Mouse (Mus musculus): Measurements from ENCODE around the gene Map2.

The Map2 gene

DNA sequence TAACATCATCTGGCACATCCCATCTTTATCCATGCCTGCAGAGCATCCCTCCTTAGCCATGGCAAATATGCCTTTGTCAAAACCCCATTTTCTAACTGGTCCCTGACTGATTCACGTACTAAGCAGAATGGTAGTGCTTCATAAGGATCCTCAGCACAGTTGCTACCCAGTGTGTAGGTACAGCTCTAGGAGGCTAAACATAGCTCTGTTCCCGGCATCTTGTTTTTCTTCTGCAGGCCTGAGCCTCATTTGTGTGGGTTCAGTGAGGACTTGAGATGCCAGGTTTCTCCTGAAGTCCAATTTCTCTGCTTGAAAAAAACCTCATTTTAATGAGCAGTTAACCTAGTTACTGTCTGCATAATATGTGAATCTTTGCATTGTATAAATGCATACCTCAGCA lies 30.4 kb downstream of the Map2 start:
- no peak for DNase-seq (ENCODE audit: low spot score)

DNA sequence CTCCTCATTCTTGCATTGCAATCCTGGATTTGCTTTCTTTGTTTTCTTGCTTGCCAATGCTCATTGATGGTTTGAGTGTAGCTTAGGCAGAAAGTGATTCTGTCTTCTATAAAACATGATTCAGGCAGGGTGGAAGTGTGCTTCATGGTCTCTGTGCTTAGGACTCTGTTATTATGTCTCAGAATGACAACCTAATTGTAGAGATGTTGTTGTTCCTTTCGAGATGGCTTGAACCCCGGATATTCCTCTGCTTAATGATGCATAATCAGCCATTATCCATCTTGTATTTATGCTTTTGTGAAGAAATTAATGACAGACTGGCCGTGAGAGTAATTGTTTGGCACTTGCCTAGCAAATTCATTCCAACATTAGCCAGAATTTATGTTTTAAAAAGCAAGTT lies 31.8 kb downstream of the Map2 start:
- DNase-seq (ENCODE audit: low spot score) = no peak

DNA sequence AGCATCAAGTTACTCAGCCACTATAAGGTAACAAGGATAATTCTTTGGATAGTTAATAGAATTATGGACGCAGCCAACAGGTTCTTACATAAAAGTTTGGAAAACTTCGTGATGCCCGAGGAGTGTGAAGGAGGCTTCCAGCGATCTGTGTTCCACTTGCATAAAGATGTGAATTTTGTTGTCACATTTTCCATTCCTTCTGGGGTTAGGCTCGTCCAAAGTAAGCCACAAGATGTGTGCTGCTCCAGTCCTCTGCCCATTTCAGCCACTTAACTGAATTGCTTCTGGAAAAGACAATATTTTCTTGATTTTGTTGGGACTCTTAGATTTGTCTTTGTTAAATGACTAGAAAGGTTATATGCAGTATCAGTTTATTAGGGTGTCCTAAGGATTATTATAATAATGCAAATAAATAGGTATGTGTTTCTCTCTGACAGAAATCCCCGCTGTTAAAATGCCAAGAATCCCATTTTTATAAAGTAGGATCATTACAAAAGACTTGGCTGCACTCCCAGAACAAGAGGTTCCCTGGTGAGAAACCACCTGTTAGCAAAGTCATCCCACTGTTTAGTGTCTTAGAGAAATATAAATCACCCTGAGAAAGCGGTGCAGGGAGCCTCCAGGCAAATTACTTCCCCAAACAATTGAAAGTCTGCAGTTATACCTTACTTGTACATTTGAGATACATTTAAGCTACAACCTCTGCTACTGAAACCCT lies 36.2 kb downstream of the Map2 start:
- no peak for DNase-seq (ENCODE audit: low spot score)

DNA sequence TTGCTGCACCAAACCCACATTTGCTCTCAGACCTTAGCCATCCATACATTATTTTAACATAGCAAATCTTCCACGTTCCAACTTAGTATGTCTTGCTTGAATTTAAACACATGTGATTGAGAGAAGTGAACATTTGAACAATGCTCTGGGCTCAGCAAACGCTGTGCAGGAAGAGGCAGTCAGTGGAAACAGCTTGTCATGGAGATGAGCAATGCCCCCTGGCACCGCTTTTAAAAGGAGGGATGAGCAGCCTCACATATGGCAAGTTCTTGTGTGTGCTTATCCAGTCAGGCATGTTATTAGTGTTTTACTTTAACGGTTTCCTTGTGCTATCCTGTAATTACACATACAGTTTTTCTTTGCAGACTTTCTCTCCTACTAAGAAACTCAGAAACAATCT lies 46.4 kb downstream of the Map2 start:
- no peak for DNase-seq (ENCODE audit: low spot score)

DNA sequence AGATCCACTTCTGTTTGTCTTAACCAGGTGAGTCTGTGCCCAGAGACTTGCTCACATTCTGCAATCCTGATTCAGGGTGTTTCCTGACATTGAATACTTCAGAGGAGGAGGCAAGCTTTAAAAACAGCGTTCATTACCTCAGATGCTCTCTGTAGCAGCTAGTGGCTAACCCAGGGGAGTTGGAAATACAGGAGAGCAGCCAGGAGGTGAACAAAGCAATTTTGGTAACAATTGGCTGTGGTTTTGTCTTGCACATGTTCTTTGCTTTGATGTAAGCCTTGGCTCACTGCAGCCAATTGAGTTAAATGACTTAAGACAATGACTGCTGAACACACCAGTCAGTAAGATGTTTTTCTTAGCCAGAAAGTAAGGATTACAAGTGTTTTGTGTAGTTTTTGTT lies 48.3 kb downstream of the Map2 start:
- no peak for DNase-seq (ENCODE audit: low spot score)

DNA sequence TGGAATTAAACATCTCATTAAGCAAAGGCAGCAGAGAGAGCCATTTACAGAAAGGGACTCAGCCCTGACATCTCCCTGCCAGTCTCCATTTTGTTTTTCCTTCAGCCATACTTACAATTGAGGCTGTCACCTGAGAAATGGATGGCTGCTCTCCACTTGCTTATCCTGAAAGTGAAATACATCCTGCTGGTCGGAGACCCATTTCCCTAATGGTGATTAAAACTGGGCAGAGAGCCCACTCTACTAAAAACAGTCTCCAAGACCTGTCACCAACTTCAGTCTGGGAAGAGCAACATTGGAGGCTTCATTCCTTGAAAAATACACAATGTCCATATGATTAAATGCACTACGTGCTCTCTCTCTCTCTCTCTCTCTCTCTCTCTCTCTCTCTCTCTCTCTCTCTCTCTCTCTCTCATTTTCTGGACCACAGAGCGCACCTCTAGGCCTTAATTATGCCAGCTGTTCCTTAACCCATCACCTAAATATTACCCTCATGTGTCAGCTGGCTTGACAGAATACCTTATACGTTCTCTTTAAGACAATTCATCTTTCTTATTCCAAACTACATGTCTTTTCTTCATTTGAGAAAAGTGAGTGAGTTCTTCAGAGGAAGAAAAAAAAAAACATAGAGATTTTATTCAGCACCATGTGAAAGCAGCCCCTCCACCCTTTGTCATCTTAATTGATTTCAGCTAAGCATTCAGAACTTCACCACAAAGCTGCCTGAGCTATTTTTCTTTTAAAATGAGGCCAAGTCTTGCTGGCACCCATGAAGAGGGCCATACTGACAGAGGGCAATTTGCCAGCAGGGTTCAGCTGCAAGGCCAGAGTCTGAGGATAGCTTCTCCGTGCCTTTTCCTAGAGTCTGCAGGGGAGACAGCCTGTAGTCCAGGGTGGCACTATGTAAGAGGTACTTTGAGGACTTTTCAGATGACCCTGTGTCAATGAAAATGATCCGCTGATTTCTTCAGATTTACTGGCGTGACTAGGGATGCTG lies 51.6 kb downstream of the Map2 start:
- no peak for DNase-seq (ENCODE audit: low spot score)

DNA sequence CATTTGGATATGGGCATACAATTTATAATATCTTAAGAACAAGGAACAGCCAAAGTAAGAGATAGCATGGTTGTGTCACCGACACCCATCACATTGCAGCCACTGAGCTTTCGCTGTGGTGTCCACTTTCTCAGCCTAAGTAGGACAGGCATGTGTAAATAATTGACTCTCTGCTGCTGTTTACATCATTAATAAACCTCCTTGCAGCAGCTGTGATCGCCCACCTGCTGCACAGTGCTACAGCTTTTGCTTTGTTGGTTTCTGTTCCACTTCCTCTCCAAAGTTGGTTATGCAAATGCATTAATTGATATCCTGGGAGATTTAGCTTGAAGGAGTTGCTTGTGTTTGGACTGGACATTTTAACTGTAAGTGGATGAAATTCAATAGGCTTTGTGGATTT lies 53.1 kb downstream of the Map2 start:
- DNase-seq (ENCODE audit: low spot score) = no peak

DNA sequence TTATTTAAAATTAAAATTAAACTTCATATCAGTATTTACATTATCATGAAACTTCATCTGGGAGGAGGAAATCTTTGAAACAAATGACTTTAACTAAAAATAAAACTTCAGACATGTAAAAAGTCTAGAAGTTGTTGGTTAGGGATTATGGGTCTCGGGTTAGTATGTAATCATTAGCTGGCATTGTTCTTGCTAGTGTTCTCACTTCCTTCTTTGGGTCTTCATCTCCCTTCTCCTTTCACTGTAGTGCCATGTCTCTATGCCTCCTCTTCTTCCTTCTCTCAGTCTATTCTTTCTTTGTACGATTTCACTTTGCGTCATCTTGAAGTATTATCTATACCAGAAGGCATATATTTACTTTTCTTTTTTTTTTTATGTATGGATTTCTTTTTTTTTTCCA lies 55.3 kb downstream of the Map2 start:
- DNase-seq (ENCODE audit: low spot score) = no peak

DNA sequence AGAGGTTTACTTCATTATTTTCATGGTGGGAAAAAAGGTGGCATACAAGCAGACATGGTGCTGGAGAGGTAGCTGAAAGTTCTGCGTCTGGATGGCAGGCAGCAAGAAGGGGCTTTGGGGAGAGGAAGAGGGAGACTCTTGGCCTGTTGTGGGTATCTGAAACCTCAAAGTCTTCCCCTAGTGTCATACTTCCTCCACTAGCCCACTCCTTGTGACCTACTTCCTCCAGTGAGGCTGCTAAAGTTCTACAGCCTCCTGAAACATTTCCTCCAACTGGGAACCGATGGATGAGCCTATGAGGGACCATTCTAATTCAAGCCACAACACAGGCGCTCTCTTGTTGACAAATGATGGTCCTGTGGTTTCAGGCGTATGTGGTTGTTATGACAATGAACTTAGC lies 56.9 kb downstream of the Map2 start:
- DNase-seq (ENCODE audit: low spot score) = no peak

DNA sequence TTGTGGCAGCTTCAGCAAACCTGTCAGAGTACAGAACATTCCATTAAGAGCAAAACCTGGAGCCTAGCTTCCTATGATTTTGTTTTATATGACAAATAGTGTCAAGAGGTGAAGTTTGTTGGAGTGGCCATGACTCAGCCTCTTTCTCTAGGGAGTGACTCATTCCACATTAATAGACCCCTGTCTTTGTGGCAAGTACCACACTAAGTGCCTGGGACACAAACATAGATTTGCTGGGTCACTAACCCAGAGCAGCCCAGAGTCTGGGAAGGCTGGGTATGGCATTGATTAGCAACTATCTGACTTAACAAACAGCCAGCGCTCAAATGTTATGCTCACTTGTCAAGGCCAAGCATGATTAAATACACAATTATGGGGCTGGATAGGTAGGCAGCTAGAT lies 69.8 kb downstream of the Map2 start:
- DNase-seq (ENCODE audit: low spot score) = peak; percentile 8

DNA sequence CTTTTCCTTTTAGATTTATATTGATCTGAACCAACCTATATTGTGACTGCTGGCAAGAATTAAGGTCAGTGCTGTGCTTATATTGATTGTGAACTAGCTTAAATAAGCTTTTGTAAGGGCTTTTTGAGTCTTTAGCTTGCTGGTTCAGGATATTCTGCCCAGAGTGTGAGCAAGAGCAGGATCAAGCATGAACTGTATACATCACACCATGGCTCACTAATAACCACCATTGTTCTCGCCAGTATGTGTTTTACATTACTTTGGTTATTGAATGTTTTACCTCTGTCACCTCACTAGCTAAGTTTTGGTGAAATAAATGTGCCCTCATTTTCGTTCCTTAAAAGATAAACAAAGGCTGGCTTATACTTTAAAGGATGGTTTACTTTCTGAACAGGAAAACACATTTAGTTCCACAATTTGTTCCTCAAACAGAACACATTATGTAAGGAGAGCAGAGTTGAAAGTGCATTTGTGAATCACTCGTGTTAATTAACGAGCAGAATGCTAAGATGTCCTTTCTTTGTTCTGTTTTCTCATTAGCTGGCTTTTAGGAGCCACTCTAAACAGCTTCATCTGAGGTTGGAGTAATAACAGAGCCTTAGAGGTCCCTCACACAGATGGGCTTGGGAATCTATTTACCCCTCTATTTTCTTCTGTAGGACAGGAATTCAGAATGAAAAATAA lies 76.7 kb downstream of the Map2 start:
- DNase-seq (ENCODE audit: low spot score) = no peak

DNA sequence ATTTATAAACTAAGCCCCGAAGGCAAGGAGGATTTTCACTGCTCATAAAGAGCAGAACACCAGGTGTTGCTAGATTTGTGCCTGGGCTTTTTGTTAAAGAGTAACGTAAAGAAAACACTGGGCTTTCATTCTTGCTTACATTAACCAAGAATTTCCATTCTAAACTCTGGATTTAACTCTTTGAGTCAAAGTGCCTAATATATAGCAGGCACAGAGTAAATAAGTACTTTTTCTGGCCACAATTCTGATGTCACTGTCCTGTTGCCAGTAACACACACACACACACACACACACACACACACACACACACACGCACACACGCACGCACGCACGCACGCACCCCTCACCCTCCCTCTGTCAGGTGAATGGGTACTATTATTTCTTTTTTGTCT lies 77.3 kb downstream of the Map2 start:
- DNase-seq (ENCODE audit: low spot score) = no peak

DNA sequence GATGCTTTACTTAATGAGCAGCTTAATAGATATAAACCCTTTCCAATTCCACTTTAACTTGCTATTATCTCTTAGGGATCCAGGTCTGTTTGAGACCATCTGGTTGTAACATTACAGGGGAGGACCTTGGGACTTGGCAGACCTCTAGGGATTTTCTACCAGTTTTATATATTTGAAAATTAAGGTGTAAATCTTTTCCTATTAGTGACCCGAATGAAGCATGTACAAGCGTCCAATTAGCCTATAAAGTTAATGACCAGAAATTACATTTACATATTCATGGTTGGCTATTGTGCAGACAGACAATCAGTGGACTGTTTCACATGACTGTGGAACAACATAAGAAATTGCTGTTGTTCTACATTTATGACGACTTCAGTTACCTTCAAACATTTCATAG lies 88.1 kb downstream of the Map2 start:
- no peak for DNase-seq (ENCODE audit: low spot score)

DNA sequence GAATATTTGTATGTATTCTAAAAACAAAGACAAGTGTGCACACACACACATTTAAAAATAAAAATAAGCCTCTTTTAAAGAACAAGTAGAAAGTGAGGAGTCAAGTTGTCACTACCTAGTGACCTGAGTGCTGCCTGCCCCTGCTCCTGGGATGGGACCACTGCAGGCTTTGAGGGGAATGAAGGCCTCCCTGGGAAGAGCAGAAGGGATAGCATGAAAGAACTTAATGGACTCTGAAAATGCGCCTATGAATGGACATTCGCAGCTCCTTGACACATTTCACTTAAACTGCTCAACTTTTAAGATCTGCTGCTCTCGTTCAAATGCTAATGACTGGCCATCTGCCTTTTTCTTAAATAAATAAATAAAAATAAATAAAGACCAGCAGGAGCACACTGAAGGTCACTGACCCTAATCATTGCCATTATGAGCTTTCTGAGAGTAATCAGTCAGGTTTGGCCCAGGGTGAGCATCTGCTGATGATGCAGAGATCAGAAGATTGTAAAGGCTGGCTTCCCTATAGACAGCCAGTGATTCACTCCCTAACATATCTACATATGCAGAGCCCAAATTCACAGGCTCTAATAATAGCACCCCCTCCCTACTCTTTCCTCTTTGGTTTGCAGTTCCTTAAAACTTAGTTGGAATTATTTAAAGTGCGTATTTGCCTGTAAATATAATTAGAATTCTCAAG lies 91.3 kb downstream of the Map2 start:
- DNase-seq (ENCODE audit: low spot score) = no peak

DNA sequence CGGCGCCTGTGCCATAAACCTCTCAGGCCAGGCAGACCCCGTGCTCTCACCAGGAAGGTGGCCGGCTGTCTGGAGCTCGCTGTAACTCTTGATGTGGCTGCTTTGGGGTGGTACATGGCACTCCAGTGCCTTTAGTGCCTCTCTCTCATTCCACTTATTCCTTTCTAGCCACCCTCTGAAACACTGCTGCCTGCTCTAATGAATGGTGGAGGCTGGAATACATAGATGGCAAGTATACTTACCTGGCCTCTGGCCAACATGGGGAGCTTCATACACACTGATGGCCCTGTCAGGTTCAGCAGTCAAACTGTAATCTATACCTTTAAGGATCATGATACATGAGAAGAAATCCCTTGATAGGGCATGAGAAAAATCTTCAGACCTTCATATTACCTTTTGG lies 102.6 kb downstream of the Map2 start:
- no peak for DNase-seq (ENCODE audit: low spot score)

DNA sequence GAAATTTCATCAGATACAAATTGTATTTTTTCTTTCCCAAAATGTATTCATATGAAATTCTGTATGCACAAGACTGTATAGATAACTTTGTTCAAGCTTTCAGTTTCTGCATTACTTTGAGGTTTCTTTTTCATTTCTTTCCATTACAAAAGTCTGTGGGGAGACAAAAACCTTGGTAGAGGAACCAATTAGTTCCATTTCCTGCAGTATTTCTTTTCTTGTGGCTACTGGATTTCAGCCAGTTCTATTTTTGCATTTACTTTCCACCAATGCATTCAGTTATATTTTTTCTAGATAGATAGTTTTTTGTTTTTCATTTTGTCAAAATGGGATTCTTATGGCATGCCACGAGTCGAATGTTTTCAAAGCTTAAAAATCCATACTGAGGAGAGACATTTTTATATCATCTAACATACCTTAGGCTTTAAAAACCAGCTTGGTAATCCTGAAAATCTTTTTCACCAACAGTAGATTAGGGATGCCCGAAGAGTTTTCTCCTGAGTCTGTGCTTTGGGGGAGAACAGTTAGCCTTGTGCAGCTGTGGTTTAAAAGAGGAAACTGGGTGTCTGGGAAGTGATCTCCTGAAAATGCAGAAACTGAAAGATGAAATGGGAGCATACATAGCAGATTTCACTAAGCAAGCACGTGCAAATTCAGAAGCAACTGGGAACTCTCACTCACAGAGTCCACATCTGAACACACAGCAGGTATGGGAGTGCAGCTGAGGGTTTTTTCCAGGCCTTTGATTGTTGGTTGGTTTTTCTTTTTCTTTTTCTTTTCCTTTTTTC lies 104.3 kb downstream of the Map2 start:
- DNase-seq (ENCODE audit: low spot score) = no peak

DNA sequence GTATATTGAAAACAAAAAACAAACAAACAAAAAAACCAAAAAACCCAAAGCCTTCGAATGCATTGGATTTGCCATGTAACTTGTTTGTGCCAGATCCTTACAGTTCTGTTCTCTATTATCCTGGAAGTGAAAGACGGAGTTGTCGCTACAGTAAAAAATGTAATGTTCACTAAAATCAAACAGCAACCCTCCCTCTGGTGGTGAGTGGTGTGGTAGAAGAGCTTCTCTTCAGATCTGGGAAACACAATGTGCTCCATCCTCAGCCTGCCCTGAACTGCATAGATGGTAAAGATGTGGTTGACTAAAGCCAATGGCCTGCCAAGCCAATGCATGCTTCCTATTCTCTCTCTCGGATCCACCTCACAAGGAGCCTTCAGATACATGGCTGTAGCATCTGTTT lies 105.1 kb downstream of the Map2 start:
- DNase-seq (ENCODE audit: low spot score) = no peak

DNA sequence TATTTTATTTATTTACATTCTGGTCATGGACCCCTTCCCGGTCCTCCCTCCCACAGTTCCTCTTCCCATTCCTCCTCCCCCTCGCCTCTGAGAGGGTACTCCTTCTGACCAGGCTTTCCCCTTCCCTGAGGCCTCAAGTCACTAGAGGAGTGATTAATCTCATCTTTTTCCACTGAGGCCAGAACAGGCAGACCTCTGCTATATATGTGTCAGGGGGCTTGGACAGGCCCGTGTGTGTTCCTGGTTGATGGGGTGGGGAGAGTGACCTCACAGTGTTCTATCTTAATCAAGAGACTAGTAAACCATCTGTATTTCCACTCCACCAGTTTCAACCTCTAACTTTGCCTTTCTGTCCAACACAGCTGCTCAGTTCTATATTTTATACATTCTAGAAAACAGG lies 107.4 kb downstream of the Map2 start:
- DNase-seq (ENCODE audit: low spot score) = no peak

DNA sequence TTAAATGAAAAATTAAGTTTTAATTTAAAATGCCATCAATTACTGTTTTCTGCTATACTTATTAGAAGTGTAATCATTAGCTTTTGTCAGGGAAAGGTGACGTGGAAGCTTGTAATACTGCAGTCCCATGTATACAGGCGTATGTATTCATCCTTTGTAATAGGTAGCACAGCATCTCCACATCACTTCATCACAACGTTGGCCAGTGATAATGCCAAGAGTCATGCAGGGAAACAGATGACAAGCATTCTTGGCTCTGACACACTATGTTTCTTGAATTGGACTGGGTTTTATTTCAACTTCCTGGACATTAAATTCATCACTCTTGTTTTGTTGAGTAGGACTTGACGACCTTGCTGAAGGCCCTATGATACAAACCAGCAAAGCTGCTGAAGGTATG lies 113.9 kb downstream of the Map2 start:
- DNase-seq (ENCODE audit: low spot score) = no peak

DNA sequence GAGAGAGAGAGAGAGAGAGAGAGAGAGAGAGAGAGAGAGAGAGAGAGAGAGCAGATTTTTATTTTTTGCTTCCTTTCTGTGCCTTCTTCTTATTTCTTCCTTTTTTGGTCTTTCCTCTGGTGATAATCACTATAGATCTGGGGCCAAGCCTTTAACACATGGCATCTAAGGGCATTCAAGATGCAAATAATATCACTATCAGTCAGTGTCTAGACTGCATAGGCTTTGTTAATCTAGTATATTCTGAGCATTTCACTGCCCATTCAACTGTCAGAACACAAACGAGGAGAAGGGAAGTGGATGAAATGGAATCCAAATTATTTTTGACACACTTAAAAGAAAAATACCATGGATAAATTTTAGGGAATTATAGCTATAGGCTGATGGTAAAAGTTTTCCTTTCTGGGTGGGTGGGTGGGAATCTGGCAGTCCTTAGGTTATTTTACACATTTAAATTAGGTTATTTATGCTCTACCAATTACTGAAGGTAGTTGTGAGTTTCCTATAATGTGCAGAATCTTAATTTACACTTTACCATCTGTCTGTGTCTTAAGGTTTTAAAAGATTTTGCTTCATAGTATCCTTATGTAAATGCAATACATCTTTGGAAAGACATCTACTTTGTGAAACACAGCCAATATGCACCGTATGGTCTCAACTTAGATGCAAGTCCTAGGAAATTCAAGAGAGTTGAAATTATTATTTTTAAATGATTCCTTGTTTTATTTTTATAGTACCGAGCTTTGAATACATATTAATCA lies 117.2 kb downstream of the Map2 start:
- no peak for DNase-seq (ENCODE audit: low spot score)

DNA sequence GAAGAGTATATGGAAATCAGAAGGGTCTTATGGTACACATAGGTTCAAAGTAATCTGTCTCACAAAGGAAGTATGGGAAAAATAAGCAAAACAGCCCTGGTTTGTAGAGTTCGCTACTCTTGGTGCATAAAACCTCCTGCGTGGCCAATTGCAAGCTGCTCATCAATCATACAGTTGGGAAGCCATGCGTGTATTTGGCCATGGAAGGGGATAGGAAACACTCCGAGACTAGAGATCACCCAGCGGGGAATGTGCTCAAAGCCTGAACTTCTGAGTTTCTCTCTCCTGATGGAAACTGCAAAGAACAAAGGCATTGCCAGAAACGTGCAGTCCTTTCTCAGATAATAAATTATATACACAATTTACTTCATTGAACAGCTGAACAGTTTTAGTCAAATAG lies 124.3 kb downstream of the Map2 start:
- DNase-seq (ENCODE audit: low spot score) = no peak
